Mouse (Mus musculus) ovary, adult 18-20 months (tissue): ENCODE measurements around the gene Ninj1.

Source experiments
- DNase-seq: peaks from one replicate; pipeline ENCODE4 v3.0.0; 2022; ENCODE audit warnings: low spot score, mixed read lengths

Ninj1 gene

GRCm38 (mm10) chr13:49187288-49188218, at the start of gene Ninj1:
Gene Ninj1 (plus strand): TSS chr13:49187485.
- peak; percentile 82 for DNase-seq

GRCm38 (mm10) chr13:49140567-49140966, 46.7 kb upstream of the Ninj1 start:
- no peak for DNase-seq

GRCm38 (mm10) chr13:49142396-49142795, 44.9 kb upstream of the Ninj1 start:
- no peak for DNase-seq

GRCm38 (mm10) chr13:49143323-49143722, 44.0 kb upstream of the Ninj1 start:
- DNase-seq: no peak

GRCm38 (mm10) chr13:49144451-49144850, 42.8 kb upstream of the Ninj1 start:
- no peak for DNase-seq

- DNase-seq: peak; percentile 33
Measured at GRCm38 (mm10) chr13:49145396-49145795, 41.9 kb upstream of the Ninj1 start.

- no peak for DNase-seq
Measured at GRCm38 (mm10) chr13:49146040-49146697, 41.1 kb upstream of the Ninj1 start.

GRCm38 (mm10) chr13:49146698-49147006, 40.6 kb upstream of the Ninj1 start:
- no peak for DNase-seq

GRCm38 (mm10) chr13:49147007-49147857, 40.1 kb upstream of the Ninj1 start:
- DNase-seq: no peak

- DNase-seq: peak; percentile 35
Measured at GRCm38 (mm10) chr13:49147858-49148226, 39.4 kb upstream of the Ninj1 start, which contains the start of gene Wnk2. Gene Wnk2 (minus strand): TSS chr13:49148014.

- DNase-seq: no peak
Measured at GRCm38 (mm10) chr13:49148687-49149086, 38.6 kb upstream of the Ninj1 start.

GRCm38 (mm10) chr13:49154028-49154427, 33.3 kb upstream of the Ninj1 start:
- DNase-seq: no peak

- no peak for DNase-seq
Measured at GRCm38 (mm10) chr13:49154621-49155020, 32.7 kb upstream of the Ninj1 start.

GRCm38 (mm10) chr13:49156645-49157044, 30.6 kb upstream of the Ninj1 start:
- no peak for DNase-seq

GRCm38 (mm10) chr13:49158040-49158713, 29.1 kb upstream of the Ninj1 start:
- DNase-seq: no peak

GRCm38 (mm10) chr13:49161236-49161635, 26.0 kb upstream of the Ninj1 start:
- DNase-seq: no peak

GRCm38 (mm10) chr13:49162722-49163121, 24.6 kb upstream of the Ninj1 start:
- no peak for DNase-seq

- no peak for DNase-seq
Measured at GRCm38 (mm10) chr13:49163645-49164044, 23.6 kb upstream of the Ninj1 start.

- no peak for DNase-seq
Measured at GRCm38 (mm10) chr13:49167081-49167480, 20.2 kb upstream of the Ninj1 start.

GRCm38 (mm10) chr13:49169448-49170207, 17.7 kb upstream of the Ninj1 start:
- DNase-seq: peak; percentile 70

- DNase-seq: no peak
Measured at GRCm38 (mm10) chr13:49170623-49171022, 16.7 kb upstream of the Ninj1 start.
